ENCODE assay signal across 18 mouse cellular contexts in the genomic region with DNA sequence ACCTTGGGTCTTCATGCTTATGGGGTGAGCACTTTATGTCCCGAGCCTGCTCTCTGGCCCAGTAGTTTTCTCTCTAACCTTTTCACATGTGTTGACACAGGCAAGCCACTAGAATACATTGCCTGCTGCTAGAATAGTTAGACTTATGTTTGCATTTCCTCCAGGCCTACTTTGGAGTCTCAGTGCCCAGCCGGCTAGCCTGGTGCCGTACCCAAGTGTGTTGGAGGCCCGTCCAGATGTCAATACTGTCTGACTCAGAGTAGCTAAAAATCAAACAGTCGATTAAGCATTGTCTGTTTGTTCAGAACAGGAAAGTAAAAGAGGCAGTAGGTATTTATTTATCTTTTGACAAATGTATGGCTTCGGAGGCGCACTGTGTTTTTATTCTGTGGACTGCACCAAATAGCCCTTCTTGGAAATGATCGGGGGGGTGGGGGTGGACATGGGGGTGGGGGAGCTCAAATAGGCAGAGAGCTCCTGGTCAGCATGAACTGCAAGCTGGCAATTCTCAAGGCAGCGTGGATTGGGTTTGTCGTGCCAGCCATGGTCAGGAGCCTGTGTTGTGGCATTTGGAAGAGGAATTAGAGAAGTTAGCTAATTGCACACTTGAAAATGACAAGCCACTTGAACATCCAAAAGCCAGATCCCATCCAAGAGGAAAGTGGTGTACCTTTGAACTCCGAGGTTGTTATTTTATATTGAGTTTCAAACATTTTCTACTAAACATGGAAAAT.
DNase-seq lines count a peak whose midpoint lies in the region; ATAC-seq and TF ChIP-seq lines count a peak whose summit lies in the region.
"Had no signal": no experiment of that assay in that cellular context is flagged by ENCODE, and none has a peak within 500 bp of the region (broad histone marks: within the 10 kb centered on the region; RNA-seq: fewer than 3 reads in every experiment).

No protein-coding gene starts in this region.

- H3K4me1 ChIP-seq in heart, embryonic 15.5 days (replicated peaks): peaks cover 27% of the 10 kb centered on the region
- peaks cover 8% of the 10 kb centered on the region for H3K4me1 ChIP-seq in heart, embryonic 11.5 days (ENCODE audit: control insufficient read depth, insufficient read depth, low read length)
- peaks cover 14% of the 10 kb centered on the region for H3K4me1 ChIP-seq in heart, embryonic 12.5 days (replicated peaks)
- H3K4me1 ChIP-seq in stomach, embryonic 16.5 days (ENCODE audit: control insufficient read depth, insufficient read depth, low read length): no peaks in the 10 kb centered on the region; the same call in 1 of the 2 replicates
- no peaks in the 10 kb centered on the region for H3K4me1 ChIP-seq in stomach, postnatal 0 days (replicated peaks; ENCODE audit: control insufficient read depth, insufficient read depth)
- H3K4me1 ChIP-seq: embryonic facial prominence, embryonic 10.5 days; forebrain, embryonic 13.5 days; hindbrain, embryonic 10.5 days; intestine, embryonic 15.5 days had no signal

- H3K4me3 ChIP-seq in heart, embryonic 15.5 days: no peak overlapping the region
- no peak overlapping the region for H3K4me3 ChIP-seq in heart, embryonic 11.5 days (ENCODE audit: low read depth, low read length)
- no peak overlapping the region for H3K4me3 ChIP-seq in heart, embryonic 12.5 days
- H3K4me3 ChIP-seq in stomach, embryonic 16.5 days (replicated peaks; ENCODE audit: low read length): no peak overlapping the region
- H3K4me3 ChIP-seq in stomach, postnatal 0 days (ENCODE audit: low read depth, low read length): no peak overlapping the region
- H3K4me3 ChIP-seq: embryonic facial prominence, embryonic 10.5 days; forebrain, embryonic 13.5 days; heart, embryonic 13.5 days; hindbrain, embryonic 10.5 days; intestine, embryonic 15.5 days had no signal

- no peak overlapping the region for H3K4me2 ChIP-seq in heart, embryonic 15.5 days
- H3K4me2 ChIP-seq in heart, embryonic 11.5 days: no peak overlapping the region
- no peak overlapping the region for H3K4me2 ChIP-seq in heart, embryonic 12.5 days
- no peak overlapping the region for H3K4me2 ChIP-seq in stomach, embryonic 16.5 days (ENCODE audit: low read depth, low read length)
- H3K4me2 ChIP-seq in stomach, postnatal 0 days (replicated peaks; ENCODE audit: low read depth): no peak overlapping the region
- H3K4me2 ChIP-seq: forebrain, embryonic 13.5 days; heart, embryonic 13.5 days; hindbrain, embryonic 14.5 days; intestine, embryonic 15.5 days had no signal

- H3K36me3 ChIP-seq in heart, embryonic 15.5 days: peaks cover 15% of the 10 kb centered on the region
- peaks cover 2% of the 10 kb centered on the region; the same call in 1 of the 2 replicates for H3K36me3 ChIP-seq in heart, embryonic 11.5 days (ENCODE audit: control insufficient read depth, insufficient read depth, low read length)
- peaks cover 31% of the 10 kb centered on the region for H3K36me3 ChIP-seq in heart, embryonic 12.5 days
- H3K36me3 ChIP-seq in stomach, embryonic 16.5 days (ENCODE audit: control insufficient read depth, insufficient read depth, low read length): peaks cover 14% of the 10 kb centered on the region; the same call in 1 of the 2 replicates
- H3K36me3 ChIP-seq in stomach, postnatal 0 days (ENCODE audit: control insufficient read depth, insufficient read depth, low read length): peaks cover 2% of the 10 kb centered on the region; the same call in 1 of the 2 replicates

- no peak overlapping the region for H3K9ac ChIP-seq in heart, embryonic 15.5 days
- H3K9ac ChIP-seq in heart, embryonic 11.5 days (ENCODE audit: low read depth, low read length): no peak overlapping the region
- H3K9ac ChIP-seq in heart, embryonic 12.5 days: no peak overlapping the region
- no peak overlapping the region for H3K9ac ChIP-seq in stomach, embryonic 16.5 days (ENCODE audit: low read length)
- H3K9ac ChIP-seq in stomach, postnatal 0 days (ENCODE audit: low read length): no peak overlapping the region
- H3K9ac ChIP-seq: forebrain, embryonic 13.5 days; forebrain, postnatal 0 days; heart, embryonic 13.5 days; hindbrain, embryonic 14.5 days; intestine, embryonic 15.5 days had no signal

- ATAC-seq in heart, embryonic 15.5 days (replicated peaks; ENCODE audit: insufficient number of reproducible peaks, insufficient read depth, low FRiP score, low read depth): no peak
- no peak for ATAC-seq in heart, embryonic 11.5 days (replicated peaks; ENCODE audit: insufficient number of reproducible peaks, low FRiP score, low TSS enrichment)
- no peak for ATAC-seq in heart, embryonic 12.5 days (ENCODE audit: insufficient number of reproducible peaks, low FRiP score)
- peak; percentile 17; the same call in 1 of the 2 replicates for ATAC-seq in stomach, embryonic 16.5 days (ENCODE audit: insufficient read depth, low FRiP score)
- peak; percentile 70; the same call in 1 of the 2 replicates for ATAC-seq in stomach, postnatal 0 days (ENCODE audit: low FRiP score, low TSS enrichment)
- ATAC-seq: forebrain, embryonic 13.5 days; forebrain, postnatal 0 days; intestine, embryonic 15.5 days had no signal

- H3K27me3 ChIP-seq in heart, embryonic 15.5 days: no peaks in the 10 kb centered on the region
- H3K27me3 ChIP-seq in heart, embryonic 11.5 days (ENCODE audit: control insufficient read depth, insufficient read depth, low read length): no peaks in the 10 kb centered on the region
- no peaks in the 10 kb centered on the region for H3K27me3 ChIP-seq in heart, embryonic 12.5 days (replicated peaks)
- no peaks in the 10 kb centered on the region for H3K27me3 ChIP-seq in stomach, embryonic 16.5 days (ENCODE audit: control insufficient read depth, insufficient read depth, low read length)
- no peaks in the 10 kb centered on the region for H3K27me3 ChIP-seq in stomach, postnatal 0 days (ENCODE audit: control insufficient read depth, insufficient read depth, low read length)
- H3K27me3 ChIP-seq: forebrain, embryonic 13.5 days; heart, embryonic 13.5 days; intestine, embryonic 15.5 days had no signal

- H3K9me3 ChIP-seq in heart, embryonic 15.5 days (replicated peaks): no peaks in the 10 kb centered on the region
- no peaks in the 10 kb centered on the region for H3K9me3 ChIP-seq in heart, embryonic 11.5 days (replicated peaks; ENCODE audit: control insufficient read depth, low read length)
- 0 out of 2 replicates have a peak, but pooled peaks cover 5% of the 10 kb centered on the region for H3K9me3 ChIP-seq in heart, embryonic 12.5 days (replicated peaks)
- H3K9me3 ChIP-seq in stomach, embryonic 16.5 days (replicated peaks; ENCODE audit: control insufficient read depth, low read length): no peaks in the 10 kb centered on the region
- no peaks in the 10 kb centered on the region for H3K9me3 ChIP-seq in stomach, postnatal 0 days (ENCODE audit: control insufficient read depth, low read length)
- H3K9me3 ChIP-seq: embryonic facial prominence, embryonic 10.5 days; forebrain, embryonic 13.5 days; hindbrain, embryonic 10.5 days; intestine, embryonic 15.5 days had no signal

- TF ChIP-seq EP300 in stomach, postnatal 0 days (optimal IDR thresholded peaks at IDR 0.05): no peak

- WGBS in heart, embryonic 15.5 days: 69% methylated on average over 11 of the region's 11 CpGs
- WGBS in heart, embryonic 11.5 days (ENCODE audit: insufficient replicate concordance): 70% methylated on average over 11 of the region's 11 CpGs
- 75% methylated on average over 11 of the region's 11 CpGs for WGBS in heart, embryonic 12.5 days
- 63% methylated on average over 11 of the region's 11 CpGs for WGBS in stomach, embryonic 16.5 days
- 63% methylated on average over 11 of the region's 11 CpGs for WGBS in stomach, postnatal 0 days

- DNase-seq in heart, postnatal 4 days: peak; percentile 24
- peak; percentile 52 for DNase-seq in stomach, postnatal 0 days (ENCODE audit: low spot score)
- DNase-seq: adrenal gland, adult 8-10 months; adrenal gland, postnatal 36 days; cerebellum, adult 2 months; cerebellum, postnatal 10 days; forebrain, postnatal 0 days; kidney, adult 18-20 months had no signal

- no peak for TF ChIP-seq CTCF in stomach, postnatal 0 days (IDR thresholded peaks at IDR 0.05; ENCODE audit: low read depth)

- H3K27ac ChIP-seq in heart, embryonic 15.5 days: 0 out of 2 replicates have a peak overlapping the region, but pooled peaks have one; percentile 16
- H3K27ac ChIP-seq in heart, embryonic 11.5 days (ENCODE audit: low read depth, low read length): no peak overlapping the region
- no peak overlapping the region for H3K27ac ChIP-seq in heart, embryonic 12.5 days (ENCODE audit: poor library complexity, severe bottlenecking)
- H3K27ac ChIP-seq in stomach, embryonic 16.5 days (ENCODE audit: low read length): no peak overlapping the region
- H3K27ac ChIP-seq in stomach, postnatal 0 days (replicated peaks): no peak overlapping the region
- H3K27ac ChIP-seq: embryonic facial prominence, embryonic 10.5 days; forebrain, embryonic 13.5 days; heart, embryonic 13.5 days; hindbrain, embryonic 10.5 days; hindbrain, embryonic 14.5 days; intestine, embryonic 15.5 days had no signal

Comparison
In these comparisons a context has a peak if more than half of its experiments do, and no peak if none do; other contexts are left out.
1. ATAC-seq: peak in stomach, embryonic 16.5 days (single experiment) and stomach, postnatal 0 days (single experiment); none in heart, embryonic 15.5 days (single experiment), heart, embryonic 11.5 days (single experiment) and heart, embryonic 12.5 days (single experiment).